Mouse (Mus musculus) adrenal gland, adult 10 weeks (tissue): ENCODE data around the gene Kctd12. TPM values are rescaled to one million over a fixed set of nuclear protein-coding genes. Genes with fewer than 3 reads are reported as not detected.

Experiments
- polyA plus RNA-seq: library from polyadenylated mRNA; stranded (reverse); fragments of 350-450 nt; fragmentation: Illumina TruSeq; extraction: RNeasy Lipid Tissue Mini Kit (QIAGEN cat#74804); gene quantifications from one replicate; pipeline ENCODE4 v1.2.3, GENCODE M21; 2014; ENCODE audit warnings: low read depth, low replicate concordance

Kctd12 gene
- polyA plus RNA-seq: 82.2 TPM

GRCm38 (mm10) chr14:102982627-102983540 lies at the start of gene Kctd12:
TSS of gene Kctd12 (minus strand) at chr14:102982637.

Other genes with a start within 250 kb of the Kctd12 start
- gene Acod1, start 64.3 kb upstream of the Kctd12 start, polyA plus RNA-seq: not detected
- 85.2 TPM for gene Cln5, start 87.6 kb upstream of the Kctd12 start, polyA plus RNA-seq
- 120 TPM for gene Fbxl3, start 116.9 kb upstream of the Kctd12 start, polyA plus RNA-seq